Mouse (Mus musculus) ES-E14 (cell line): ENCODE results near the gene Cdh22.

ENCODE experiments used
- CHD2 ChIP-seq: IDR thresholded peaks from 2 replicates; pipeline ENCODE4 v1.6.1; 2014; ENCODE audit warnings: mild to moderate bottlenecking, low read depth, low read length, inconsistent platforms
- HCFC1 ChIP-seq: IDR thresholded peaks from 2 replicates; pipeline ENCODE4 v1.6.1; 2012; ENCODE audit warnings: low read length, inconsistent platforms, borderline replicate concordance; ENCODE audit not compliant: insufficient read depth
- MAFK ChIP-seq: IDR thresholded peaks from 2 replicates; pipeline ENCODE4 v1.6.1; 2014; ENCODE audit warnings: mild to moderate bottlenecking, low read depth, low read length, inconsistent platforms; ENCODE audit not compliant: insufficient read depth

GRCm38 (mm10) chr2:165078605-165079004 lies 156.0 kb downstream of the Cdh22 start:
- no peak for TF ChIP-seq HCFC1
- TF ChIP-seq CHD2: no peak
- TF ChIP-seq MAFK: no peak
